Mouse (Mus musculus) mammary gland, adult 2 months (tissue): Measurements from ENCODE around the gene Imp4. TPM values are rescaled to one million over a fixed set of nuclear protein-coding genes. Genes with fewer than 3 reads are reported as not detected.

ENCODE experiments used
- polyA plus RNA-seq: library from polyadenylated mRNA; depleted of rRNA; stranded (reverse); fragments of >200 nt; gene quantifications from 2 replicates; pipeline ENCODE4 v1.2.3, GENCODE M21; 2012; ENCODE audit warnings: low replicate concordance; rRNA removed

Imp4 gene
- polyA plus RNA-seq, result 39.4 and 40.9 TPM in 2 replicates

DNA sequence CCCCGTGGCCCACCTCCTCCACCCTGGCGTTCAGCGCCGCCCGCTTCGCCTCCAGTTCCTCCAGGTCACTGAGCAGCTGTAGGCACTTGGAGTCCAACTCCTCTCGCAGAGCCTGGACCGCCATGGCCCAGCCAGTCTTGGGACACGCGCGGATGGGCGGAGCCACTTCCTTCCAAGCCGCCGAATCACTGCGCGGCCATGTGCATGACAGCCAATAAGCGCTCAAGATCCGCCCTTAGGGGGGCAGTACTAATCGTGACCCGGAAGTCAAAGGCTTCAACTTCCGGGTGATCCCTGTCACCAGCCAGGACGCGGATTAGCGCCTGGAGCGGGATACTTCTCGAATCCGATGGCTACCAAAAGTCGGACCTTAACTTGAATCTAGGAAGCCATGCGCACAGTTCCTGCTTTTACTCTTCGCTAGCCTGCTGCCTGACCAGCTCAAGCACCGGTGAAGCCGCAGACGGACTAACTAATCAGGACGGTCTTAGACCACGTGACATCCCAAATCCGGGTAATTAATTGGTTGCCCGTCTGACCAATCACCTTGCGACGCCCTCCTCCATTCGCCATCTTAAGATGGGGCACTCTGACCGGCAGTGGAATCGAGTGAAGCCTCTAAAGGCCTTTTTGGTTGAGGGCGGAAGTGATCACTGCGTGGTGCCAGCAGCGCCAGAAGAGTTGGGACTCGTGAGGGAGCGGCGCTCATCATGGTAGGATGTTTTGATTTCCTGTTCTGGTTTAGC, at the start of gene Imp4, which contains the start of gene Ccdc115:
Gene Imp4 (plus strand): TSS at position 637 of the 746 bp plus-strand sequence.
Gene Ccdc115 (minus strand): TSS at position 458 of the 746 bp plus-strand sequence.

GRCm38 (mm10) chr1:34459284-34460060, 19.8 kb downstream of the Imp4 start, which contains the start of gene Ptpn18:
Ptpn18 (plus strand) TSS chr1:34459762.

Other genes with a start within 250 kb of the Imp4 start
- 18.3 and 22.9 TPM in 2 replicates for gene Ccdc115, start 179 bp upstream of the Imp4 start, polyA plus RNA-seq
- 150 and 758 TPM in 2 replicates for gene Ptpn18, start 19.9 kb downstream of the Imp4 start, polyA plus RNA-seq
- gene Prss39, start 58.6 kb downstream of the Imp4 start, polyA plus RNA-seq, result 0.09 TPM in 1 of 2 replicates, not detected in the other
- gene Cfc1, start 95.8 kb downstream of the Imp4 start, polyA plus RNA-seq, result not detected in 2 replicates
- not detected in 2 replicates for gene Prss40, start 121.1 kb downstream of the Imp4 start, polyA plus RNA-seq
- gene Amer3, start 139.8 kb downstream of the Imp4 start, polyA plus RNA-seq, result not detected in 2 replicates